Mouse (Mus musculus): Measurements from ENCODE around the gene Ctsk. TPM values are rescaled to one million over a fixed set of nuclear protein-coding genes. Genes with fewer than 3 reads are reported as not detected.
A peak's percentile ranks its signal among the peaks of the same experiment; 100 is the strongest.

Ctsk gene
- polyA plus RNA-seq, 1 experiment from 2014 or later = 147 TPM

- Histone ChIP-seq H3K36me3 (ENCODE audit: control insufficient read depth, insufficient read depth, low read length) (no peaks in the 10 kb centered on the region), H3K4me2 (ENCODE audit: low read depth, low read length) (no peak overlapping the region), H3K9me3 (ENCODE audit: control insufficient read depth, low read length) (no peaks in the 10 kb centered on the region), H3K9ac (ENCODE audit: low read depth, low read length) (no peak overlapping the region), H3K4me1 (ENCODE audit: control insufficient read depth, insufficient read depth, low read length) (no peaks in the 10 kb centered on the region), H3K4me3 (ENCODE audit: low read depth, low read length) (no peak overlapping the region), H3K27ac (replicated peaks; ENCODE audit: low read depth, low read length) (no peak overlapping the region), H3K27me3 (replicated peaks; ENCODE audit: control insufficient read depth, insufficient read depth, low read length) (no peaks in the 10 kb centered on the region)
- 15% methylated on average over 10 of the region's 10 CpGs for WGBS
- DNase-seq (ENCODE audit: low spot score) (peak; percentile 86), ATAC-seq (ENCODE audit: low read depth) (peak; percentile 60; the same call in 1 of the 2 replicates)
Observed at GRCm38 (mm10) chr3:95517493-95517898, 18.4 kb downstream of the Ctsk start.

GRCm38 (mm10) chr3:95518891-95519290, 19.8 kb downstream of the Ctsk start:
- 70% methylated on average over 7 of the region's 7 CpGs for WGBS
- Histone ChIP-seq H3K9ac (ENCODE audit: low read depth, low read length) (no peak overlapping the region), H3K36me3 (ENCODE audit: control insufficient read depth, insufficient read depth, low read length) (no peaks in the 10 kb centered on the region), H3K4me1 (ENCODE audit: control insufficient read depth, insufficient read depth, low read length) (no peaks in the 10 kb centered on the region), H3K4me3 (ENCODE audit: low read depth, low read length) (no peak overlapping the region), H3K4me2 (ENCODE audit: low read depth, low read length) (no peak overlapping the region), H3K27me3 (replicated peaks; ENCODE audit: control insufficient read depth, insufficient read depth, low read length) (no peaks in the 10 kb centered on the region), H3K9me3 (ENCODE audit: control insufficient read depth, low read length) (no peaks in the 10 kb centered on the region), H3K27ac (replicated peaks; ENCODE audit: low read depth, low read length) (no peak overlapping the region)
- ATAC-seq (ENCODE audit: low read depth) = no peak
- no peak for DNase-seq (ENCODE audit: low spot score)

GRCm38 (mm10) chr3:95519315-95519714, 20.3 kb downstream of the Ctsk start:
- 73% methylated on average over 2 of the region's 2 CpGs for WGBS
- Histone ChIP-seq H3K9me3 (ENCODE audit: control insufficient read depth, low read length) (no peaks in the 10 kb centered on the region), H3K4me3 (ENCODE audit: low read depth, low read length) (no peak overlapping the region), H3K36me3 (ENCODE audit: control insufficient read depth, insufficient read depth, low read length) (no peaks in the 10 kb centered on the region), H3K27ac (replicated peaks; ENCODE audit: low read depth, low read length) (no peak overlapping the region), H3K9ac (ENCODE audit: low read depth, low read length) (no peak overlapping the region), H3K4me1 (ENCODE audit: control insufficient read depth, insufficient read depth, low read length) (no peaks in the 10 kb centered on the region), H3K27me3 (replicated peaks; ENCODE audit: control insufficient read depth, insufficient read depth, low read length) (no peaks in the 10 kb centered on the region), H3K4me2 (ENCODE audit: low read depth, low read length) (no peak overlapping the region)
- ATAC-seq (ENCODE audit: low read depth) (no peak), DNase-seq (ENCODE audit: low spot score) (no peak)

GRCm38 (mm10) chr3:95520100-95520499, 21.0 kb downstream of the Ctsk start:
- Histone ChIP-seq H3K36me3 (ENCODE audit: control insufficient read depth, insufficient read depth, low read length) (no peaks in the 10 kb centered on the region), H3K4me3 (ENCODE audit: low read depth, low read length) (no peak overlapping the region), H3K4me1 (ENCODE audit: control insufficient read depth, insufficient read depth, low read length) (no peaks in the 10 kb centered on the region), H3K27ac (replicated peaks; ENCODE audit: low read depth, low read length) (no peak overlapping the region), H3K9ac (ENCODE audit: low read depth, low read length) (no peak overlapping the region), H3K27me3 (replicated peaks; ENCODE audit: control insufficient read depth, insufficient read depth, low read length) (no peaks in the 10 kb centered on the region), H3K4me2 (ENCODE audit: low read depth, low read length) (no peak overlapping the region), H3K9me3 (ENCODE audit: control insufficient read depth, low read length) (no peaks in the 10 kb centered on the region)
- DNase-seq (ENCODE audit: low spot score) (no peak), ATAC-seq (ENCODE audit: low read depth) (no peak)
- WGBS = 80% methylated on average over 3 of the region's 3 CpGs

GRCm38 (mm10) chr3:95521168-95521567, 22.1 kb downstream of the Ctsk start:
- no peaks in the 10 kb centered on the region for H3K27me3 ChIP-seq (replicated peaks; ENCODE audit: control insufficient read depth, insufficient read depth, low read length)
- no peaks in the 10 kb centered on the region for H3K9me3 ChIP-seq (ENCODE audit: control insufficient read depth, low read length)
- WGBS = 83% methylated on average over 10 of the region's 10 CpGs
- ATAC-seq (ENCODE audit: low read depth) (no peak), DNase-seq (ENCODE audit: low spot score) (no peak)
- no peak overlapping the region for H3K27ac ChIP-seq (replicated peaks; ENCODE audit: low read depth, low read length)
- no peak overlapping the region for H3K4me2 ChIP-seq (ENCODE audit: low read depth, low read length)
- H3K9ac ChIP-seq (ENCODE audit: low read depth, low read length) = no peak overlapping the region
- H3K4me1 ChIP-seq (ENCODE audit: control insufficient read depth, insufficient read depth, low read length) = no peaks in the 10 kb centered on the region
- no peak overlapping the region for H3K4me3 ChIP-seq (ENCODE audit: low read depth, low read length)
- H3K36me3 ChIP-seq (ENCODE audit: control insufficient read depth, insufficient read depth, low read length) = no peaks in the 10 kb centered on the region

GRCm38 (mm10) chr3:95523662-95524061, 24.6 kb downstream of the Ctsk start:
- H3K36me3 ChIP-seq (ENCODE audit: control insufficient read depth, insufficient read depth, low read length) = no peaks in the 10 kb centered on the region
- no peaks in the 10 kb centered on the region for H3K27me3 ChIP-seq (replicated peaks; ENCODE audit: control insufficient read depth, insufficient read depth, low read length)
- no peak overlapping the region for H3K9ac ChIP-seq (ENCODE audit: low read depth, low read length)
- H3K27ac ChIP-seq (replicated peaks; ENCODE audit: low read depth, low read length) = peak overlapping the region; percentile 41
- H3K4me3 ChIP-seq (ENCODE audit: low read depth, low read length) = no peak overlapping the region
- DNase-seq (ENCODE audit: low spot score) (peak; percentile 17), ATAC-seq (ENCODE audit: low read depth) (no peak)
- H3K4me2 ChIP-seq (ENCODE audit: low read depth, low read length) = no peak overlapping the region
- H3K9me3 ChIP-seq (ENCODE audit: control insufficient read depth, low read length) = no peaks in the 10 kb centered on the region
- H3K4me1 ChIP-seq (ENCODE audit: control insufficient read depth, insufficient read depth, low read length) = no peaks in the 10 kb centered on the region
- 26% methylated on average over 3 of the region's 3 CpGs for WGBS

GRCm38 (mm10) chr3:95524673-95525072, 25.6 kb downstream of the Ctsk start:
- WGBS = 49% methylated on average over 2 of the region's 2 CpGs
- Histone ChIP-seq H3K27me3 (replicated peaks; ENCODE audit: control insufficient read depth, insufficient read depth, low read length) (no peaks in the 10 kb centered on the region), H3K4me1 (ENCODE audit: control insufficient read depth, insufficient read depth, low read length) (no peaks in the 10 kb centered on the region), H3K27ac (replicated peaks; ENCODE audit: low read depth, low read length) (no peak overlapping the region), H3K4me2 (ENCODE audit: low read depth, low read length) (no peak overlapping the region), H3K9ac (ENCODE audit: low read depth, low read length) (no peak overlapping the region), H3K36me3 (ENCODE audit: control insufficient read depth, insufficient read depth, low read length) (no peaks in the 10 kb centered on the region), H3K4me3 (ENCODE audit: low read depth, low read length) (no peak overlapping the region), H3K9me3 (ENCODE audit: control insufficient read depth, low read length) (no peaks in the 10 kb centered on the region)
- ATAC-seq (ENCODE audit: low read depth) = no peak
- no peak for DNase-seq (ENCODE audit: low spot score)

- DNase-seq (ENCODE audit: low spot score) (no peak), ATAC-seq (ENCODE audit: low read depth) (no peak)
- H3K9ac ChIP-seq (ENCODE audit: low read depth, low read length) = no peak overlapping the region
- H3K27me3 ChIP-seq (replicated peaks; ENCODE audit: control insufficient read depth, insufficient read depth, low read length) = no peaks in the 10 kb centered on the region
- no peaks in the 10 kb centered on the region for H3K4me1 ChIP-seq (ENCODE audit: control insufficient read depth, insufficient read depth, low read length)
- H3K9me3 ChIP-seq (ENCODE audit: control insufficient read depth, low read length) = no peaks in the 10 kb centered on the region
- H3K36me3 ChIP-seq (ENCODE audit: control insufficient read depth, insufficient read depth, low read length) = no peaks in the 10 kb centered on the region
- H3K4me3 ChIP-seq (ENCODE audit: low read depth, low read length) = no peak overlapping the region
- no peak overlapping the region for H3K4me2 ChIP-seq (ENCODE audit: low read depth, low read length)
- no peak overlapping the region for H3K27ac ChIP-seq (replicated peaks; ENCODE audit: low read depth, low read length)
Observed at GRCm38 (mm10) chr3:95526111-95526510, 27.1 kb downstream of the Ctsk start.

- H3K4me1 ChIP-seq (ENCODE audit: control insufficient read depth, insufficient read depth, low read length) = no peaks in the 10 kb centered on the region
- H3K4me2 ChIP-seq (ENCODE audit: low read depth, low read length) = no peak within 1 kb of the TSS
- no peak within 1 kb of the TSS for H3K4me3 ChIP-seq (ENCODE audit: low read depth, low read length)
- H3K27ac ChIP-seq (replicated peaks; ENCODE audit: low read depth, low read length) = no peak within 1 kb of the TSS
- WGBS = 83% methylated on average over 8 of the region's 8 CpGs
- no peak for DNase-seq (ENCODE audit: low spot score)
- no peaks in the 10 kb centered on the region for H3K27me3 ChIP-seq (replicated peaks; ENCODE audit: control insufficient read depth, insufficient read depth, low read length)
- no peak within 1 kb of the TSS for H3K9ac ChIP-seq (ENCODE audit: low read depth, low read length)
- ATAC-seq (ENCODE audit: low read depth) = no peak
- no peaks in the 10 kb centered on the region for H3K9me3 ChIP-seq (ENCODE audit: control insufficient read depth, low read length)
- H3K36me3 ChIP-seq (ENCODE audit: control insufficient read depth, insufficient read depth, low read length) = no peaks in the 10 kb centered on the region
Observed at GRCm38 (mm10) chr3:95526622-95527211, 27.7 kb downstream of the Ctsk start, which contains the start of gene Ctss. Ctss (plus strand) TSS chr3:95526786.

All from embryonic facial prominence, embryonic 14.5 days (tissue).